Mouse (Mus musculus) mature B cell (primary cell): ENCODE data around the gene Mybpc3.

Experiments
- in situ Hi-C: fragments of 300-500 bp; cut with MboI; formaldehyde crosslinking; loops from 2 replicates; pipeline ENCODE4 v1.14.3; 2019

The Mybpc3 gene

GRCm38 (mm10) chr2:91121011-91121410 lies 3.1 kb downstream of the Mybpc3 start:
- in situ Hi-C loops: no loop called here

DNA sequence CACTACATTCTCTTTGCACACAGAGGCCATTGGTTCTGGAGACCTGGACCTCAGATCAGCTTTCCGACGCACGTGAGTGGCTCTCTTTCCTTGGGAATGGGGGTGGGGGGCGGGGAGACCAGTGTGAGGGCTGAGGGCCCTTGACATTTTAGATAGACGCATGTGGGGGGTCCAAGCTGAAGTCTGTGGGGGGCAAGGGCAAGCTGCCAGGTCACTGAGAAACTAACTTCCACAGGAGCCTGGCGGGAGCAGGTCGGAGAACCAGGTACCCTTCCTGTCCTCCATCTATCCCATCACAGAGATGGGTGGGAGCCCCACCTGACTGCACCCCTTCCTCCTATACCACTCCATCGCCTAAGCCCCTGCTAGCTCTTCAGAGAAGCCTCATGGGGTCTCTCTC lies 3.6 kb downstream of the Mybpc3 start:
- in situ Hi-C loops: no loop called here

- in situ Hi-C loops: no loop called here
Observed at GRCm38 (mm10) chr2:91123521-91123920, 5.6 kb downstream of the Mybpc3 start.

DNA sequence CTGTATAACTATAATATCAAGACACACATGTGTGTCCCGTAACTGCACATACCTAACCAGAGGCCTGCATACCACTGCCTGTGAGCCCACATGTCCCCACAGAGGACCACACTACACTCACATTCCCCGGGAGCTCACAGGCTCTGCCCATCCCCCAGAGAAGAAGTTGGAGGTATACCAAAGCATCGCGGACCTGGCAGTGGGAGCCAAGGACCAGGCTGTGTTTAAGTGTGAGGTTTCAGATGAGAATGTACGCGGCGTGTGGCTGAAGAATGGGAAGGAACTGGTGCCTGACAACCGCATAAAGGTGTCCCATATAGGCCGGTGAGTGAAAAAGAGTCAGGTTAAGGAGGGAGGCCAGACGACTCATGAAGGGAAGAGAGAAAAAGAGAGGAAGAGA lies 7.2 kb downstream of the Mybpc3 start:
- in situ Hi-C loops: no loop called here

DNA sequence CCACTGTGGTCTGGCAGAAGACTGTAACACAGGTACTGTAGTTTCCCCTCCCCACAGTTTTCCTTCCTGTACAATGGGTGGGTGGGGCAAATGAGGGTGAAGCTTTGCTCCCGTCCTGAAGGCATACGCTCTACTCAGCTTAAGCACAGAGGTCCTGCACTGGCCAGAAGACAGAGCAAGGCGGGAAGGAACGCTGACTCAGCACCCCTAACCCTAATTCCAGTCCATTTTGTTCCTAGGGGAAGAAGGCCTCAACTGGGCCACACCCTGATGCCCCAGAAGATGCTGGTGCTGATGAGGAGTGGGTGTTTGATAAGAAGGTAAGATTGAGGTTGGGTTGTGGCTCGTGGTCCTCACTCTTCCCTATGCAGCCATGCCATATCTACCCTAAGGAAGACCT lies 10.8 kb downstream of the Mybpc3 start:
- in situ Hi-C loops: no loop called here

DNA sequence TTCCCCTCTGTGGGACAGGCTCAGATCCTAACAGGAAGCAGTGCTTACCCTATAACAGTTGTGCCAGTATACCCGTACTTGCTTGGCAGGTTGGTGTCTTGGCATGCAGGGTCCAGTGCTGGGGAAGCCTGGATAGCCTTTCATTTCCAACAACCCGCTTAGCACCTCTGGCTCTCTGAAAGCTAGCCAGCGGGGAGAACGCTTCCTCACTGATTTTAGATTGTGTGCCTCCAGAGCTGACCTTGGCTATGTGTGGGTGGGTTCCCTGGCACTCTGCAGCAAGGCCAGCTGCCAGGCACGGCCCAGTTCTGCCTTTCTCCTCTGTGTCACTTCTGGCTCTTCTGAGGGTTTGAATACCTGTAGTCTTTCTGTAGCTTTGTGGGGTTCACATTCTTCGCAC lies 12.2 kb downstream of the Mybpc3 start:
- in situ Hi-C loops: no loop called here

GRCm38 (mm10) chr2:91131251-91131650 lies 13.3 kb downstream of the Mybpc3 start:
- in situ Hi-C loops: no loop called here

DNA sequence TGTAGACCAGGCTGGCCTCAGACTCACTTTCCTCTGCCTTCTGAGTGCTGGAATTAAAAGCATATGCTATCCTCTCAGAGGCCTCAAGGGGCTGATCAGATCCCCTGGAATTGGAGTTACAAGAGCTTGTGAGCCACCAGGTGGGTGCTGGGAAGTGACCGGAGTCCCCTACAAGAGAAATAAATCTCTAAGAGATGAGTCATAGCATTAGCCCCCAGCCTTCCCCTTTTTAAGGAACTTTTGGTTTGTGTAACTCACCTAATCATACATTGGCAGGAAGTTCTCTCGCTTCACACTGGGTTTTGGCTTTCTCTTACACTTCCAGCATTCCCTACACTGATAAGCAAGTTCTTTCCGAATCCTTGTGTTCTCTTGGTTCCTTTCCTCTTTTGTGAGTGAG lies 14.1 kb downstream of the Mybpc3 start:
- in situ Hi-C loops: no loop called here

- in situ Hi-C loops: no loop called here
Observed at GRCm38 (mm10) chr2:91136513-91137412, 18.8 kb downstream of the Mybpc3 start.

DNA sequence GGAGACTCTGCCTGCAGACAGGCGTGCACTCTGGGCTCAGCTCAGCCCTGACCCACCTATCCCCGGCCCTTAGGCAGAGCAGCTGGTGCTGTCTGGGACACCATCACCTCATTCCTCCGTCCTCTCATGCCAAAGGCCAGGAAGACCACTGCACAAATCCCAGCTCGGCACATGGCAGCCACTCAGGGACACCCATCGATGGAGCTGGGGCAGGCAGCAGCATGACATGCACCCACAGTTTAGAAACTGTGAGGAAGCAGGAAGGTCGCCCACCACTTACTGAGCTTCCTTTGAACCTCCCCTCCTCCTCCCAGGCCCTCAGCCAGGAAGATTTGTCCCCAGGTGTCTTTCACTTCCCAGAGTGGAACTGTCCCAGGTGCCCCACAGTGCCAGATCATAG lies 19.5 kb downstream of the Mybpc3 start:
- in situ Hi-C loops: no loop called here

GRCm38 (mm10) chr2:91139311-91139710 lies 21.4 kb downstream of the Mybpc3 start:
- in situ Hi-C loops: no loop called here

DNA sequence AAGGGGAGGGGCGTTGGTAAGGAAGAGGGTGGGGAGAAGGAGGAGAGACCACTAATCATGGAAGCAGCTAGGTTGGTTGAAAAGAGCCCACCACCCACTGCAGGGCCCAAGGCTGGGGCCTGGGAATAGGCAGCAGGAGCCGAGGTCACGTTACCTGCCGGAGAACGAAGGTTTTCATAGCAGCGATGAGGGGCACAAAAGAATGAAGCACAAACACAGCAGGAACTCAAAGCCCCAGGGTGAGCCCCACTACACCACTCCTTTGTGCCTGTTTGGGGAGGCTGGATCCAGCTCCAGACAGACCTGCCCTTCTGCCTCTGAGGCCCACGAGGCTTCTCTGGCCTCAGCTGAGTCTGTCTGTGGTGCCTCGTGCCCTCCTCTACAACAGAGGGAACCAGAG lies 21.8 kb downstream of the Mybpc3 start:
- in situ Hi-C loops: no loop called here

DNA sequence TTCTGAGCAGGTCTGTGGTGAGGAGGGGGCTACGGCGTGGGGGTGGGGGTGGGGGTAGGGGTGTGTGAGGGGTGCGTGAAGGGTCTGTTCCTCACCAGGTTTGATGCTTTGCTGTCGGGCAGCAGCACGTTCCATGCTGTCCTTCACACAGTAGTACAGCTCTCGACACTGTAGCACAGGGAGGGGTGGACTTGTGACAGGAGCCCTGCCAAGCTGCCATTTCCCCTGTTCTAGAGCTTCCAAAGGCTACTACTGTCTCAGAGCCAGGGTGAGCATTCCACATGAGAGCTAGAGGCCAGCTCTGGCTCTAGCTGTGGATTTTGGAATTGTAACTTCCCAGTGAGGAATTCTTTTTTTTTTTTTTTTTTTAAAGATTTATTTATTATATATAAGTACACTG lies 25.0 kb downstream of the Mybpc3 start:
- in situ Hi-C loops: no loop called here

- in situ Hi-C loops: no loop called here
Observed at GRCm38 (mm10) chr2:91143401-91143800, 25.5 kb downstream of the Mybpc3 start.

DNA sequence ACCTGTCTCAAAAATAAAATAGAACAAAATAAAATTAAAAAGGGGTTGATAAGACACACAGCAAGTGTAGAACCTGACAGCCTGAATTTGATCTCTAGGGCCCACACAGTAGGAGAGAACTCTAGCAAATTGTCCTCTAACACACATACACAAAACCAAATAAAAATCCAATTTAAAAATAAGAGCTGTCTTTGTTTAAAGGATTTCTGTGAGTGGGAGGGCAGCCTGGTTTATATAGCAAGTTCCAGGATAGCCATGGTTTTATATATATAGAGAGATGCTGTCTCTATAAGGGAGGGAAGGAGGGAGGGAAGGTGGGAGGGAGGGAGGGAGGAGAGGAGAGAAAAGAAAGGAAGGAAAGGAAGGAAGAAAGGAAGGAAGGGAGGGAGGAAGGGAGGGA lies 30.2 kb downstream of the Mybpc3 start:
- in situ Hi-C loops: no loop called here

GRCm38 (mm10) chr2:91151331-91151730 lies 33.4 kb downstream of the Mybpc3 start:
- in situ Hi-C loops: no loop called here

DNA sequence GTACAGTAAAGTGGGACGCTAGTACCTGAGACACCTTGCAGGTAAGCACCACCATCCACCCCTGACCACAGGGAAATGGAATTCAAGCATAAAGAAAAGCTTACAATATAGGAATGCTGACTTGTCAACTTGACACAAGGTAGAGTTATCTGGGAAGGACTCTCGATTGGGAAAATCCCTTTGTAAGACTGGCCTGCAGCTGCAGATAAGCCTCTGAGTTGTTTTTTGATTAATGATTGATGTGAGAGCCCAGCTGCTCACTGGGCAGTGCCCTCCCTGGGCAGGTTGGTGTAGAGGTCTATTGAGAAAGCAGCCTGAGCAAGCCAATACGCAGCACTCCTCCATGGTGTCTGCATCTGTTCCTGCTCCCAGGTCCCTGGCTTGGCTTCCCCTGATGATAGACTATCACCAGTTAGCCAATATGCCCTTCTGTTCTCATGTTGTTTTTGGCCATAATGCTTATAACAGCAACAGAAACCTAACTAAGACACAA lies 35.0 kb downstream of the Mybpc3 start:
- in situ Hi-C loops: no loop called here

GRCm38 (mm10) chr2:91154091-91154490 lies 36.1 kb downstream of the Mybpc3 start:
- in situ Hi-C loops: no loop called here

DNA sequence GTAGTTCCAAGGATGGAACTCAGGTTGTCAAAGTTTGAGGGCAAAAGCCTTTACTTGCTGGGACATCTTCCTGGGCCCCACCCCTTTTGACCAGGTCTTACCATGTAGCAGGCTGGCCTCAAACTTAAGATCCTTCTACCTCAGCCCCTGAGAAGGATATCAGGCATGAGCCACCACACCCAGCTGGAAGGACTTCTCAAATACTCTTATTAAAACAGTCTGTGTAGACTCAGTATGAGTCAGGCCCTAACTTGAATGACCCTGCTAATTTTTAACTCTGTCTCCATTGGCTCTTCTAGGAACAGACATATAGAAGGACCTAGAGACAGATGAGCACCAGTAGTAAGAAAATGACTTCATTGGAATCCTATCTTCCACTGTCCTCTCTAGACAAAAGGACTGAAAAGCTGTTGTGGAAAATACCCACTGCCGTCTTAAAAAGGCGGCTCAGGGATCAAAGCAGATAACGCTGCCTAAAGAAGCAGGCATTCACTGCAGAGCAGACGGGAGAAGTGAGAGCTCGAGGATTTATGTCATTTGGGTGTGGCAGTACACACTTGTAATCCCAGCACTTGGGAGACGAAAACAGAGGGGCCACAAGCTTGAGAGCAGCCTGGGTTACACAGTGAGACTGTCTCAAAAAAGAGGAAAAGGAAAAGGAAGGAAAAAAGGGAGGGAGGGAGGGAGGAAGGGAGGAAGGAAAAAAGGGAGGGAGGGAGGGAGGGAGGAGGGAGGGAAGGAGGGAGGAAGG lies 39.2 kb downstream of the Mybpc3 start:
- in situ Hi-C loops: no loop called here

DNA sequence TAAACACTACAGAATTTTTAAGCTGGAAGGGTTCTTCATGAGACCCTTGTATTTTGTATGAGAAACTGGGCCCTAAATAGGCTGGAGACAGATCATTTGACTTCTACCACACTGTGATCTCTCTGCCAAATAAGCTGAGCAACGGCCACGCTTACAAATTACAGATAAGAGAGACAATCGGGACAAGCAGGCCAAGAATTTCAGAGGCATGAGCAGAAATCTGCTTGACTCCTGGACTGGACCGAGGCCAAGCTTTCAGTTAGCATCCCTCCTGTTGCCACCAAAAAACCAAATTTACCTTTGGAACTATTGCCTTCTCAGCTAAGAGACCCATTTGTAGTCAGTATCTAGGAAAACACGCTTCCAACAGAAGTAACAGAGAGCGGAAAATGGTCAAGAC lies 42.6 kb downstream of the Mybpc3 start:
- in situ Hi-C loops: no loop called here

DNA sequence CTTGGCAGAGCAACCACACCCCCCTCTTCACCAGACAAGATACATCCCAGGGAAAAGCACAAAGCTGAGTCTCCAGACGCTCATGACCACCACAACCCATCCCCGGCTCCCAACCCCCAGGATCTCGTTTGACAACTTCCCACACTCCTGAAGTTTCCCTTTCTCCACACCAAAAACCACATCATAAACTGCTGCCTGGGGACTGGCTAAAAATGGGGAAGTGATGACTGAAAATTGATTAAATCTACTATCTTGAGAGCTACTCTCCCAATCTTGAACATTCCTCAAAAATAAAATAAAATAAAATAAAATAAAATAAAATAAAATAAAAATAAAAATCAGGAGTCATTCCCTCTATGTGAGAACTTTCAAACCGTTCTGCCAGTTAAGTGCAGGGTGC lies 45.0 kb downstream of the Mybpc3 start:
- in situ Hi-C loops: no loop called here

- in situ Hi-C loops: no loop called here
Observed at GRCm38 (mm10) chr2:91163532-91163931, 45.6 kb downstream of the Mybpc3 start.

GRCm38 (mm10) chr2:91164991-91165390 lies 47.0 kb downstream of the Mybpc3 start:
- in situ Hi-C loops: no loop called here
